Mouse (Mus musculus): ENCODE results near the gene Vmn1r1. TPM values are rescaled to one million over a fixed set of nuclear protein-coding genes. Genes with fewer than 3 reads are reported as not detected.

The Vmn1r1 gene
- polyA plus RNA-seq, 1 experiment = not detected

DNA sequence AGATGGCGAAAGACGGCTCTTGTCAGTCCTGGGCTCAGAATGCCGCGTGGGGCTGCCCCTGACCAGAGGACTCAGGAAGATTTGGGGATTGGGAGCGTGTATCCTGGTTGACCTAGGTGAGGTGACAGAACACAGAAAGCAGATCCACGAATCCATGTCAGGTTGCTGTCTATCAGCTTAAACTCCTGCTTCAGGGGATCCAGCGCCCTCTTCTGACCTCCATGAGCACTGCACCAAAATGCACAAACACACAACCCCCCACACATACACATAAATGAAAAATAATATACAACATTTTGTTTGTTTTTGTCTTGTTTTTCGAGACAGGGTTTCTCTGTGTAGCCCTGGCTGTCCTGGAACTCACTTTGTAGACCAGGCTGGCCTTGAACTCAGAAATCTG, 26.1 kb downstream of the Vmn1r1 start:
- DNase-seq = no peak
- Histone ChIP-seq H3K4me3 (replicated peaks; ENCODE audit: extremely low read depth, low read depth, low read length) (no peak overlapping the region), H3K4me1 (ENCODE audit: control insufficient read depth, insufficient read depth, low read length) (no peaks in the 10 kb centered on the region)
- TF ChIP-seq CTCF (IDR thresholded peaks at IDR 0.05; ENCODE audit: insufficient read depth, low read length) = no peak
- no peak for TF ChIP-seq POLR2A (IDR thresholded peaks at IDR 0.05; ENCODE audit: borderline replicate concordance, extremely low read depth, low read depth, low read length)
- 78% methylated on average over 8 of the region's 8 CpGs for WGBS

- no peaks in the 10 kb centered on the region for H3K4me1 ChIP-seq (ENCODE audit: control insufficient read depth, insufficient read depth, low read length)
- H3K4me3 ChIP-seq (replicated peaks; ENCODE audit: extremely low read depth, low read depth, low read length) = no peak overlapping the region
- TF ChIP-seq CTCF (IDR thresholded peaks at IDR 0.05; ENCODE audit: insufficient read depth, low read length) (no peak), POLR2A (IDR thresholded peaks at IDR 0.05; ENCODE audit: borderline replicate concordance, extremely low read depth, low read depth, low read length) (no peak)
- 42% methylated on average over 28 of the region's 28 CpGs for WGBS
- no peak for DNase-seq
Measured at GRCm38 (mm10) chr1:182137204-182138125, 26.8 kb downstream of the Vmn1r1 start.

GRCm38 (mm10) chr1:182130830-182131229, 33.5 kb downstream of the Vmn1r1 start:
- no peak overlapping the region for H3K4me3 ChIP-seq (replicated peaks; ENCODE audit: extremely low read depth, low read depth, low read length)
- TF ChIP-seq CTCF (IDR thresholded peaks at IDR 0.05; ENCODE audit: insufficient read depth, low read length) = peak; percentile 76
- no peak for TF ChIP-seq POLR2A (IDR thresholded peaks at IDR 0.05; ENCODE audit: borderline replicate concordance, extremely low read depth, low read depth, low read length)
- no peak for DNase-seq
- 54% methylated on average over 2 of the region's 2 CpGs for WGBS
- H3K4me1 ChIP-seq (ENCODE audit: control insufficient read depth, insufficient read depth, low read length) = no peaks in the 10 kb centered on the region; the same call in 1 of the 2 replicates

DNA sequence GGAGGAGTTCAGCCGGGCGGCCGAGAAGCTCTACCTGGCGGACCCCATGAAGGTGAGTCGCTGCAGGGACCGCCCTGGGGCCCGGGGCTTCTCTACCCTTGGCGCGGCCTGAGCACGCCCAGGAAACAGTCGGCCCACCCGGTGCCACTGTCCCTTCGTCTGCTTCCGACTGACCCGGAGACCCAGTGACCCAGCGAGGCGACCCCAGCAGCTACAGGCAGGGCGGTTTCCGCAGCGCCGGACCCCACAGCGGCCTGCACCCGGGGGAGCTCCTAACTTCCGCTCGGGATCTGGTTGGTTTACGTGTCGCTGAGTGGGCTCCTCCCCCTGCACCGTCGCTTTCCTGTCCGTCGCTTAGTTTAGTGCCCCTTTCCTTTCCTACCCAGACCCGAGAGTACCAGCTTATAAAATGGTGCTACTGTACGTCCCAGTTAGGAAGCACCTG, 39.3 kb downstream of the Vmn1r1 start:
- peaks cover 3% of the 10 kb centered on the region; the same call in 1 of the 2 replicates for H3K4me1 ChIP-seq (ENCODE audit: control insufficient read depth, insufficient read depth, low read length)
- WGBS = under 1% methylated on average over 33 of the region's 33 CpGs
- DNase-seq = no peak
- peak overlapping the region; percentile 94 for H3K4me3 ChIP-seq (replicated peaks; ENCODE audit: extremely low read depth, low read depth, low read length)
- TF ChIP-seq POLR2A (IDR thresholded peaks at IDR 0.05; ENCODE audit: borderline replicate concordance, extremely low read depth, low read depth, low read length) (peak; percentile 52; the same call in 1 of the 2 replicates), CTCF (IDR thresholded peaks at IDR 0.05; ENCODE audit: insufficient read depth, low read length) (no peak)

DNA sequence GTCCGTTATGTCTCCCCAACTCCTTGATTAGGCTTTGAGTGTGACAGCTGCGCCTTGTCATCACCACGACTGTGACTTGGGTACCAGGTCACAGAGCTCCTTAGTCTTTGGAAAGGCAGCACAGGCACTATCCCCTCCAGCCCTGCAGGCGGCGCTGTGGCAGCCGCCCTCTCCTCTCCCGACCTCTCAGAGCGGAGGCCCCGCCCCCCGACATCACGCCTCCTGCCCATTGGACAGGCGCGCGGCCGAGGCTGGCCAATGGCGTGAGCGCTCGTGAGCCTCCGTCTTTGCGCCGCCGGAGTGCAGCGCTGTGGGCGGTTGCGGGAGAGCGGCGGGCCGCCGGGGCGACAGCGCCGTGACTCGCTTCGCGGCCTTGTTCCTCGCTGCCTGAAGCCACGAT, 39.8 kb downstream of the Vmn1r1 start, which contains the start of gene Srp9:
Gene Srp9 (plus strand): TSS at position 232 of the 400 bp plus-strand sequence.
- DNase-seq = peak; percentile 96
- TF ChIP-seq CTCF (IDR thresholded peaks at IDR 0.05; ENCODE audit: insufficient read depth, low read length) = peak; percentile 92
- TF ChIP-seq POLR2A (IDR thresholded peaks at IDR 0.05; ENCODE audit: borderline replicate concordance, extremely low read depth, low read depth, low read length) = peak; percentile 77
- under 1% methylated on average over 37 of the region's 37 CpGs for whole genome bisulfite sequencing
- Histone ChIP-seq H3K4me3 (replicated peaks; ENCODE audit: extremely low read depth, low read depth, low read length) (peak within 1 kb of the TSS; percentile 94), H3K4me1 (ENCODE audit: control insufficient read depth, insufficient read depth, low read length) (peaks cover 3% of the 10 kb centered on the region; the same call in 1 of the 2 replicates)

DNA sequence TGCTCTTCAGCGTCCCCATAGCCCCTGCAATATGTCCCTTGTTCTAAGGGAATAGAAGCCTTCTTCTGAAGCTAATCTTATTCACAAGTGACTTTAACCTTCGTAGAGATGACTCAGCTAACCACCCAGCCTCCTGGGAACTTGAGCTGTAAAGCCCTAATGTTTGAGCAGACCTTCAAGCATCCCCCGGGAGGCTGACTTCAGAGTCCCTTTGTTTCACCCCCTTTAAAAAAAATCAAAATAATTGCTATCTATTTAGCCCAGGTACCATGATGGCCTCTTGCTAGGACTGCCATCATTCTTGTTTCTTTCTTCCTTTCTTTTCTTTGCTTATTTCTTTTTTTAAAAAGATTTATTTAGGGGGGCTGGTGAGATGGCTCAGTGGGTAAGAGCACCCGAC, 41.9 kb downstream of the Vmn1r1 start:
- DNase-seq = no peak
- Histone ChIP-seq H3K4me3 (replicated peaks; ENCODE audit: extremely low read depth, low read depth, low read length) (no peak overlapping the region), H3K4me1 (ENCODE audit: control insufficient read depth, insufficient read depth, low read length) (peaks cover 3% of the 10 kb centered on the region; the same call in 1 of the 2 replicates)
- WGBS = 78% methylated on average over 4 of the region's 4 CpGs
- TF ChIP-seq CTCF (IDR thresholded peaks at IDR 0.05; ENCODE audit: insufficient read depth, low read length) (no peak), POLR2A (IDR thresholded peaks at IDR 0.05; ENCODE audit: borderline replicate concordance, extremely low read depth, low read depth, low read length) (no peak)

GRCm38 (mm10) chr1:182115651-182116408, 48.5 kb downstream of the Vmn1r1 start:
- H3K4me3 ChIP-seq (replicated peaks; ENCODE audit: extremely low read depth, low read depth, low read length) = no peak overlapping the region
- H3K4me1 ChIP-seq (ENCODE audit: control insufficient read depth, insufficient read depth, low read length) = peaks cover 2% of the 10 kb centered on the region; the same call in 1 of the 2 replicates
- DNase-seq = peak; percentile 61
- WGBS = 25% methylated on average over 7 of the region's 7 CpGs
- TF ChIP-seq POLR2A (IDR thresholded peaks at IDR 0.05; ENCODE audit: borderline replicate concordance, extremely low read depth, low read depth, low read length) (no peak), CTCF (IDR thresholded peaks at IDR 0.05; ENCODE audit: insufficient read depth, low read length) (peak; percentile 63)

GRCm38 (mm10) chr1:182115197-182115596, 49.1 kb downstream of the Vmn1r1 start:
- TF ChIP-seq POLR2A (IDR thresholded peaks at IDR 0.05; ENCODE audit: borderline replicate concordance, extremely low read depth, low read depth, low read length) = no peak
- peak; percentile 81 for TF ChIP-seq CTCF (IDR thresholded peaks at IDR 0.05; ENCODE audit: insufficient read depth, low read length)
- WGBS = 15% methylated on average over 5 of the region's 5 CpGs
- Histone ChIP-seq H3K4me3 (replicated peaks; ENCODE audit: extremely low read depth, low read depth, low read length) (no peak overlapping the region), H3K4me1 (ENCODE audit: control insufficient read depth, insufficient read depth, low read length) (peaks cover 2% of the 10 kb centered on the region; the same call in 1 of the 2 replicates)
- DNase-seq = peak; percentile 58
